Mouse (Mus musculus) thymus, adult 2 months (tissue): Measurements from ENCODE around the gene Hadh.

Experiments used
- CTCF ChIP-seq: fragments of 200-500 bp; IDR thresholded peaks from 2 replicates; pipeline ENCODE4 v1.5.1; 2012; ENCODE audit warnings: mild to moderate bottlenecking, control low read depth, low read length, moderate library complexity, borderline replicate concordance; ENCODE audit not compliant: control insufficient read depth, poor library complexity, insufficient read depth; ENCODE audit errors: extremely low read depth
- POLR2A ChIP-seq: fragments of 200-500 bp; IDR thresholded peaks from 2 replicates; pipeline ENCODE4 v1.6.1; 2012; ENCODE audit warnings: mild to moderate bottlenecking, low read length, control low read depth, moderate library complexity; ENCODE audit not compliant: control insufficient read depth, poor library complexity, insufficient read depth; ENCODE audit errors: extremely low read depth

DNA sequence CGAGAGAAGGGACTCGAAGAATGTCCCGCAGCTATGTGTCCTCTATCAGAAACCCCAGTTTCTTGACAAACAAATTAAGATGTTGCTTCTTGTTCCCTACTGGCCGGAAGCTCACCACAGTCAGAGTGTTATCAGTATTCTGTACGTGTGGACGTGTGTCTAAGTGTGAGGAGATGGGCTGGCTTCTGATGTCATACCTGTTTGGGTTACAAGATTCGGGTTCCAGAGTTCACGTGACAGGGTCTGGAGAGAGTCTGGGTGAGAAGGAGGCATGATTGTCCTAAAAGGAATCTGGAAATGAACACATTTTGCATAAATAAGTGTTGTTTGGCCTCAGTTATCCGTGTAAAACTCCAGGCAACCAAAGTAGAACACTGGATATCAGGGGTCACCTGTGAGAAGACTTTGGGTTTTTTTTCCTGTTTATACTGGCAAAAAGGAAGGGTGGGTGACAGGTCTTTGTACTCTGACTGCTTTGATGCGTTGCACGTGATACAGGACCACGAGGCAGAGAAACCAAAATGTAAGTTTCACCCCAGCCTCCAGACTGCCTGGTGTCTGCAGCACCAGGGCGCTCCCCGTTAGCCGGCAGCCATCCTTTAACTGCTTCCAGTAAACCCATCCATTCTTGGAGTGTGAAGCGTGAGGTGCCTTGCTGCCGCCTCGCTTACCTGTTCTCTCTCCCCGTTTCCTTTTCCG, 72.2 kb downstream of the Hadh start:
- no peak for TF ChIP-seq CTCF
- TF ChIP-seq POLR2A, result no peak
